Comparison of ENCODE assay signal across 8 mouse cellular contexts in the genomic region with DNA sequence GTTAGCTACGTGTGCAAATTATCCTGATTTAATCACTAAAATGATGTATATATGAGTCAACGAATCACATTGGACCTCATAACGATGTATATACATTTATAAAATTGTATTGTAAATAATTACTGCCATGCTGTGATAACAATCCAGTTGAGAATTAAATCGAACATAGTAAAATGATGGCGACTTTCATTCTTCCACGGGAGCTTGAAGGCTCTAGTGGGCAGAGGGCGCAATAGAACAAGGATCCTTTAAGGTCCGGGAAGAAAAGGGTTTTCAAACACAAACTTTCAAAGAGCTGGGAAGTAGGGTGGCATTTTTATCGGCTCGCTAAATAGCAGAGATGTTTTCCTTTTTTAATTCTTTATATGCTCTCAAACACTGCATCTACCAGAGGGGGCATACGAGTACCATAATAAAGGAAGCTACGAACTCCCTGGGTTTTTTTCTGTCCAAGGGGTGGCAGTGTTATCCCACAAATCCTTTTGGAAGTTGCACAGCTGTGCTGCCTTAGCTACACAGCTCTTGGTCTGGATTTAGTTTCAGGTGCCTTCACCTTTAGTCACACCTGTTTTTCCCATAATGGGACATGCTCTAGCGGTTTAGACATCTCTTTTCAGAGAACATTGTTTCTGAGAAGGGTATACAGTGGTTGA.
DNase-seq lines count a peak whose midpoint lies in the region; ATAC-seq and TF ChIP-seq lines count a peak whose summit lies in the region.

No protein-coding gene starts in this region.

- H3K27me3 ChIP-seq in forebrain, embryonic 16.5 days (replicated peaks; ENCODE audit: control insufficient read depth, insufficient read depth, low read length) = no peaks in the 10 kb centered on the region
- no peaks in the 10 kb centered on the region for H3K27me3 ChIP-seq in lung, embryonic 14.5 days (ENCODE audit: insufficient read depth, low read length)

- 0 out of 2 replicates have a peak overlapping the region, but pooled peaks have one; percentile 36 for H3K9ac ChIP-seq in forebrain, embryonic 16.5 days (replicated peaks; ENCODE audit: low read depth, low read length)
- H3K9ac ChIP-seq in lung, embryonic 14.5 days = peak overlapping the region; percentile 36; the same call in 1 of the 2 replicates

- intact Hi-C loops in heart, postnatal 14 days (cut with DNase I) = loop anchor here (1.0 to 5.0 kb wide), 4 partner anchors 162 to 992 kb away; a partner anchor contains a TSS

- DNase-seq in NIH3T3 (ENCODE audit: low read depth) = peak; percentile 93
- DNase-seq in cerebellum, adult 11-12 months = peak; percentile 8
- peak; percentile 64 to 81 for DNase-seq in heart, postnatal 14 days
- DNase-seq in kidney, postnatal 4 days = peak; percentile 72 to 76
- peak; percentile 95 for DNase-seq in lung, embryonic 14.5 days
- DNase-seq in ovary, postnatal 14 days (ENCODE audit: low spot score) = peak; percentile 63

- peak; percentile 84 for TF ChIP-seq CTCF in lung, embryonic 14.5 days (IDR thresholded peaks at IDR 0.05; ENCODE audit: low read depth)

- no peaks in the 10 kb centered on the region for H3K4me1 ChIP-seq in forebrain, embryonic 16.5 days (replicated peaks; ENCODE audit: control insufficient read depth, insufficient read depth, low read length)
- no peaks in the 10 kb centered on the region for H3K4me1 ChIP-seq in lung, embryonic 14.5 days (ENCODE audit: insufficient read depth)

- 28% methylated on average over 13 of the region's 13 CpGs for WGBS in forebrain, embryonic 16.5 days
- WGBS in lung, embryonic 14.5 days = 21% methylated on average over 13 of the region's 13 CpGs

- H3K27ac ChIP-seq in forebrain, embryonic 16.5 days (ENCODE audit: low read length) = no peak overlapping the region
- H3K27ac ChIP-seq in lung, embryonic 14.5 days (ENCODE audit: low read depth) = no peak overlapping the region

- H3K36me3 ChIP-seq in forebrain, embryonic 16.5 days (ENCODE audit: control insufficient read depth, insufficient read depth) = no peaks in the 10 kb centered on the region
- no peaks in the 10 kb centered on the region for H3K36me3 ChIP-seq in lung, embryonic 14.5 days (ENCODE audit: insufficient read depth)

- H3K4me2 ChIP-seq in forebrain, embryonic 16.5 days (ENCODE audit: low read length) = peak overlapping the region; percentile 50
- peak overlapping the region; percentile 52; the same call in 1 of the 2 replicates for H3K4me2 ChIP-seq in lung, embryonic 14.5 days

- ATAC-seq in forebrain, embryonic 16.5 days = peak; percentile 99
- ATAC-seq in lung, embryonic 14.5 days (ENCODE audit: insufficient read depth) = peak; percentile 88
- ATAC-seq in erythroid progenitor cell, adult 5-6 weeks (replicated peaks; ENCODE audit: low FRiP score, poor library complexity, severe bottlenecking) = no peak

- no peaks in the 10 kb centered on the region for H3K9me3 ChIP-seq in forebrain, embryonic 16.5 days (ENCODE audit: control insufficient read depth, low read length)
- H3K9me3 ChIP-seq in lung, embryonic 14.5 days (ENCODE audit: low read depth, low read length) = no peaks in the 10 kb centered on the region

- H3K4me3 ChIP-seq in forebrain, embryonic 16.5 days (replicated peaks; ENCODE audit: low read length) = peak overlapping the region; percentile 35
- H3K4me3 ChIP-seq in lung, embryonic 14.5 days (ENCODE audit: low read depth, low read length) = peak overlapping the region; percentile 29

Comparison
In these comparisons a context has a peak if more than half of its experiments do, and no peak if none do; other contexts are left out.
1. DNase-seq: peak in every context shown above with its lines; median percentile 95 in lung, embryonic 14.5 days; 93 in NIH3T3; 74 in kidney, postnatal 4 days; 72 in heart, postnatal 14 days; 63 in ovary, postnatal 14 days; 8 in cerebellum, adult 11-12 months.